Mouse (Mus musculus): ENCODE data around the gene Ubqln4.

The Ubqln4 gene

DNA sequence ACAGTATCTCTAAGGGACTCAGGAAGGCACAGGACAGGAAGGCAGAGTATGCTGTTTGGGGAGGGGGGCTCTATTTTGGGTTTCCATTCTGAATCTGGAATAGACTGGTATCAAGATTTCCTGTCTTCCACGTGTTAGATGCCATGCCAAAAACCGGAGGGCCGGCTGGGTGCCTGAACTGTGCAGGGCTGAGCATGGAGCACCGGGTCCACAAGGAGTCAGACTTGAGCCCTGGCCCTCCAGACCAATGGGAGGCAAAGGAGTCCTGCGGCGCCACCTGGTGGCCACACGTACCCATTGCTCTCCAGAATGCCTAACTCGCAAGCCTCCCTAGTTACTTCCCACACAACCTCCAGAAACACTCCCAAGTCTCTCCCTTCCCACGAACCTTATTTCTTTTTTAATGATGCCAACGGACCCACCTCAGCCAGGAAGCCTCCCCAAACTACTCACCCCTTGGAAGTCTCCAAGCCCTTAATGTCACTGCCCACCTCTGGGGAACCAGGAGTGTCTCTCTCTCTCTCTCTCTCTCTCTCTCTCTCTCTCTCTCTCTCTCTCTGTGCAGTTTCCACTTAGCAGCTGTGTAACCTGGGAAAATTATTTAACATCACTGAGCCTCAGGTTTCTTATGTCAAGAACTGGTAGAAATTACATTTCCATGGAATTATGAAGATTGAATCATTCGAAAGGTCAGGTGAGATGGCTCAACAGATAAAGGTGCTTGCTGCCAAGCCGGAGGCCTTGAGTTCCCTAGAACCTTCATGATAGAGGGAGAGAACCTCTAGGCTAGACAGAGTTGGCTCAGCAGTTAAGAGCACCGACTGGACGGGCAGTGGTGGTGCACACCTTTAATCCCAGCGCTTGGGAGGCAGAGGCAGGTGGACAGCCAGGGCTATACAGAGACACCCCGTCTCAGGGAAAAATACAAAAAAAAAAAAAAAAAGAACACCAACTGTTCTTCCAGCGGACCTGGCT, 27.1 kb upstream of the Ubqln4 start:
- DNase-seq: peak; percentile 62 to 63

GRCm38 (mm10) chr3:88527565-88527964, 26.0 kb upstream of the Ubqln4 start:
- DNase-seq: no peak

DNA sequence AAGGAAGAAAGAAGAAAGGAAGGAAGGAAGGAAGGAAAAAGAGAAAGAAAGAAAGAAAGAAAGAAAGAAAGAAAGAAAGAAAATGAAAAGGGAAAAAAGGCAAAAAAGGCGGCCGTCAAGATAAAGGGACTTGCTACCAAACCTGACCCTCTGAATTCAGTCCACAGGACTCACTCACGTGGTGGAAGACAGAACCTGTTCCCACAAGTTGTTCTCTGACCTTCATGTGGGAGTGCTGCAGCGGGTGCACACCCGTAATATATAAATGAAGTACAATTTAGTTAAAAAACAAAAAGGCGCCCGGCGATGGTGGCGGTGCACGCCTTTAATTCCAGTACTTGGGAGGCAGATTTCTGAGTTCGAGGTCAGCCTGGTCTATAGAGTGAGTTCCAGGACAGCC, 24.9 kb upstream of the Ubqln4 start:
- DNase-seq: no peak

GRCm38 (mm10) chr3:88529204-88530000, 24.2 kb upstream of the Ubqln4 start:
- no peak for DNase-seq

DNA sequence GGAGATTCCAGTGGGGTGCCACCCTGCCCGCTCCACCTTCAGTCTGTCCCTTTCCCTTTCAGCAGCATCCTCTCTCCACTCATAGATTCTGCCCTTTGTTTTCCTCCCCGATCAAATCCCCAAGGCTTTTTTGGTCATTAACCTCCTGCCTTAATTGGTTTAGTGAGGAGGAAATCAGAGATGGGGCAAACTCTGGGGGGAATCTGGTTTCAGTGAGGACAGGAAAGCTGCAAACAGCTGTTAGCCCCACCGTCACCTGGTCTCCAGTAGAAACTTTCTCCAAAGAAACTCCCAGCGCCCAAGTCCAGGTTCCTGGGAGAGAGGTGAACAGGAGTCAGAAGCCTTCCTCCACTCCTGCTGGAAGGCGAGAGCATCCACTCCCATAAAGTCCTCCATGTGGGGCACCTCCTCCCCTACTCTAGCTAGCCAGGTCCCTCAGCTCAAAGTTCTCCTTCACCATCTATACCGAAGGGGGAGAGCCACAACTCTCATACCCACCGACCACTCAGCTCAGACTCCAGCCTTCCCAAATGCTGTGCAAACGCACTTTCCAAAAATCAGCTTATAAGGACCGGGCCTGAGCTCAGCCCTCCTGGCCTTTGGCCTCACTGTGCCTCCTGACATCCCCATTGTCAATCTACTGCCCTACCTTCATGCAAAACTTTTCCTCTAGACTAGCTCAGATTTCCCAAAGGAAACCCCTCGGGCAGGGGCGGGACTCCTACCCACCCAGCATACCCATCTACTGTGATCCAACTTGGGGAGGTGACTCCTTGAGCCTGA, 23.3 kb upstream of the Ubqln4 start:
- DNase-seq: no peak

DNA sequence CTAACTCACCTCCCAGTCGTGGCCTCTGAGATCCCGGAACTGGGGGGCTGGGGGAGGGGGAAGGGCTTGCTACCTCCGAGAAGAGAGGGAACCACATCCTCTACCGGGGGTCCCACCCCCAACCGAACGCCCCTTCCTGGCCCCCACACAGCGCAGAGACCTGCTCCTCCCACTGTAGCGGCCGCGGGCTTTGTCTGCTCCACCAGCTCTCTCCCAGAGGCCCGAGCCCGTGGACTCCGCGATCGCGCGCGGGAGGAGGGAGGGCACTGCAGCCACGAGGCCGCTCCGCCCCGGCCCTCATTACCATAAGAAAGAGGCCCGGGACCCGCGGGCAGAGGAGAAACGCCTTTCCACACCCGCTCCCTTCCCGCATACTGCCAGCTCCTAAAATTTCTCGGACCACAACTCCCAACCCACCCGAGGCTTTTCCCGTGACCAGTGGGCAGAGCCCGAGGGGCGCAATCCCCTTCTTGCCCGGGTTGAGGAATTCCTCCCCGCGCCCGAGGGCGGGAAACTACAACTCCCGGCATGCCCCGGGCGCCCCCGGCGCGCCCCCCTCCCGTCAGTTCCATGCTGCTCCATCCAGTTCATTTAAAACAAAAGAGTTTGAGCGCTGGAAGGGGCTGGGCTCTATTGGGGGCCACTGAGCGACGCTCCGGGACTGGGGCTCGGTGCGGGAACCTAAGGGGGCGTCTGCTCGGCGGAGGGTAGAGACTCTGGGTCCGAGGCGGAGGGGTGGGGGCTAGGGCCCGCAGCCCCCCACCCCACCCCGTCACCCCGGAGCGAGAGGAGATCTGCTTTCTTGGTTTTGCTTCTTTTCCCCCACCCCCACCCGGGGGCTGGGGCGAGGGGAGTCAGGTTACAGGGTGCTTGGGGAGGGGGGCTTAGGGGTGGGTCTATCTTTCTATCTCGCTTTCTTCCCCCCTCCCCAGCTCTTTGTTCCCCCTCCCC, 21.9 kb upstream of the Ubqln4 start:
- DNase-seq: peak; percentile 94 to 95

DNA sequence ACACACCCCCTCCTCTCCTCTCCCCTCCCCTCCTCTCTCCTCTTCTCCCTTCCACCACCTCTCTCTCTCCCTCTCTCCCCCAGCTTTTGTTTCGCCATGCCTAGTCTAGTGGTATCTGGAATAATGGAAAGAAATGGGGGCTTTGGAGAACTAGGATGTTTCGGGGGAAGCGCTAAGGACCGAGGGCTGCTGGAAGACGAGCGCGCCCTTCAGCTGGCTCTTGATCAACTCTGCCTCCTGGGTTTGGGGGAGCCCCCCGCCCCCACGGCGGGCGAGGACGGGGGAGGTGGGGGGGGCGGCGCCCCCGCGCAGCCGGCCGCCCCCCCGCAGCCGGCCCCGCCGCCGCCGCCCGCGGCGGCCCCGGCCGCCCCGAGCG, 21.3 kb upstream of the Ubqln4 start, which contains the start of gene Mex3a:
Gene Mex3a (plus strand): TSS at position 97 of the 376 bp plus-strand sequence.
- no peak for DNase-seq

DNA sequence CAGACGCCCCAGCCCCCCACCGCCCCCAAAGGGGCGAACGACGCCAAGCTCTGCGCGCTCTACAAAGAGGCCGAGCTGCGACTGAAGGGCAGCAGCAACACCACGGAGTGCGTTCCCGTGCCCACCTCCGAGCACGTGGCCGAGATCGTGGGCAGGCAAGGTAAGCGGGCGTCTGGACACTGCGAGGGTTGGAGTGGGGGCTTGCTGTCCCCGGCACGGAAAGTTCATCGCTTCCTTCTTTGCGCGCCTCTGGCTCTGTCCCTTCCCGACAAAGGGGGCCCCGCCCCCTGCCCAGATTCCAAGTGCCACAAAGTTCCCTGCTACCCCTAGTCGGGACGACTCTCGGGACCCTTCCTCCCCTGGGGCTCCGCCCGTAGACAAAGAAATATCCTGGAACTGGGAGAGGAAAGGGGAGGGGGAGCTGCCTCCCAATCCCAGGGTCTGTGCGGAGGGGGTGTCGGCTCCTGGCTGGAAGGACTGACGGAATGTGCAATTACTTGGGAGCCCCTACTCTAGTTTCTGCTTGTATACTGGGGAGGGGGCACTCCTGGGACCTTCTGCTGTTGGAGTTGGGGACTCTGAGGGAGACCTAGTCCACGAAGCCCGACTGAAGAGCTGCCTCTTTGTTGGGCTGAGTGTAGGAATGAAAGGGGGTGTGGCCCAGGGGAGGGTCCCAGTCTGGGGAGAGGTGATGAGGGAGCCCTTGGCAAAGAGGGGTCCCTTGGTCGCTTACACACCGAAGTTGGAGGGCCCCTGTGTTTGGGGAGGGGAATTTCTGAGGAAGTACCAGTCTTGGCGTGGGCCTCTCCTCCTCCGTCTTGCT, 20.7 kb upstream of the Ubqln4 start:
- DNase-seq: peak in 1 of 2 experiments; percentile 50

- DNase-seq: no peak
These were observed 19.9 kb upstream of the Ubqln4 start for GRCm38 (mm10) chr3:88533706-88534105.

DNA sequence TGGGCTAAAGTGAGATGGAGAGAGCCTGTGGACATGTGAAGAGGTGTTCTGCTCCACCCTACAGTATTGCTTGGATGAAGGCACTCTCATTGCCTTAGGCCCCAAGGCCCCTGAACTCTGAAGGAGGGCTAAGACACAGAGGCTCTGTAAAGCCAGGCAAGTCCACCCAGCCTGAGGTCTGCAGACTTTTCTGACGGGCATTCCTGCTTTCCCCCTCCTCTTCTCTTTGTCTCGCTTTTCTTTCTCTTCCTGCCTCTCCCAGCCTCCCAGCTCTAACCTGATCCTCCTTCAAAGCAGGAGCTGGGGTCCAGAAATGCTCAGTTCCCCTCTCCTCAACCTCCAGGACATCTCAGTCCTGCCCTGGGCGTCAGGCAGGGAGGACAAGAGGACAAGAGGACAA, 18.6 kb upstream of the Ubqln4 start:
- DNase-seq: no peak

DNA sequence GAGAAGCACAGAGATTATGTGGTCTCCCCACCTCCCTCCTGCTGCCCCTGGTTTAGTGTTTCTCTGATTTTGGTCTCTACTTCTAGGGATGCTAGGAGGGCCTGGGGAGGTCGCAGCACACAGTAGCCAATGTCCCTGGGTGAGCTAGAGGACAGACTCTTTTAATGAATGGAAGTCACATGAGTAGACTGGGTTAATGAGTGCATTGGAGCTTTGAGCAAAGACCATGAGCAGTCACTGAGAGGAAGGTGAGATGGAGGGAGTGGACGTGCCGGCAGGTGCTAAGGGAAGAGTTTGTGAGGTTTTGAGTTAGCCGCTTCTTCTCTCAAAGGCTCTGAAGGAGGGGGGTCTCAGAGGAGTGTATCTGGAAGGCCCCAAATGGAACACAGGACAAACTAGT, 18.0 kb upstream of the Ubqln4 start:
- no peak for DNase-seq

DNA sequence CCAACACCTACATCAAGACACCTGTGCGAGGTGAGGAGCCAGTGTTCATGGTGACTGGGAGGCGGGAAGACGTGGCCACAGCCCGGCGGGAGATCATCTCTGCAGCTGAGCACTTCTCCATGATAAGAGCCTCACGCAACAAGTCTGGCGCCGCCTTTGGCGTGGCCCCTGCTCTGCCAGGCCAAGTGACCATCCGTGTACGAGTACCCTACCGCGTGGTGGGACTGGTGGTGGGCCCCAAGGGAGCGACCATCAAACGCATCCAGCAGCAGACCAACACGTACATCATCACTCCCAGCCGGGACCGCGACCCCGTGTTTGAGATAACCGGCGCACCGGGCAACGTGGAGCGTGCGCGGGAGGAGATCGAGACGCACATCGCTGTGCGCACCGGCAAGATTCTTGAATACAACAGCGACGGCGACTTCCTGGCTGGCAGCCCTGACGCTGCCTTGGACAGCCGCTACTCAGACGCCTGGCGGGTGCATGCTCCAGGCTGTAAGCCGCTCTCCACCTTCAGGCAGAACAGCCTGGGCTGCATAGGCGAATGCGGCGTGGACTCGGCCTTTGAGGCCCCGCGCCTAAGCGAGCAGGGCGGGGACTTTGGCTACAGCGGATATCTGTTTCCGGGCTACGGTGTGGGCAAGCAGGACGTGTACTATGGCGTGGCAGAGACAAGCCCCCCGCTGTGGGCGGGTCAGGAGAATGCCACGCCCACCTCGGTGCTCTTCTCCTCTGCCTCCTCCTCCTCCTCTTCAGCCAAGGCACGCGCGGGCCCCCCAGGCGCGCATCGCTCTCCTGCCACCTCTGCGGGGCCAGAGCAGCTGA, 17.2 kb upstream of the Ubqln4 start:
- DNase-seq: no peak

GRCm38 (mm10) chr3:88537146-88537545, 16.4 kb upstream of the Ubqln4 start:
- no peak for DNase-seq

DNA sequence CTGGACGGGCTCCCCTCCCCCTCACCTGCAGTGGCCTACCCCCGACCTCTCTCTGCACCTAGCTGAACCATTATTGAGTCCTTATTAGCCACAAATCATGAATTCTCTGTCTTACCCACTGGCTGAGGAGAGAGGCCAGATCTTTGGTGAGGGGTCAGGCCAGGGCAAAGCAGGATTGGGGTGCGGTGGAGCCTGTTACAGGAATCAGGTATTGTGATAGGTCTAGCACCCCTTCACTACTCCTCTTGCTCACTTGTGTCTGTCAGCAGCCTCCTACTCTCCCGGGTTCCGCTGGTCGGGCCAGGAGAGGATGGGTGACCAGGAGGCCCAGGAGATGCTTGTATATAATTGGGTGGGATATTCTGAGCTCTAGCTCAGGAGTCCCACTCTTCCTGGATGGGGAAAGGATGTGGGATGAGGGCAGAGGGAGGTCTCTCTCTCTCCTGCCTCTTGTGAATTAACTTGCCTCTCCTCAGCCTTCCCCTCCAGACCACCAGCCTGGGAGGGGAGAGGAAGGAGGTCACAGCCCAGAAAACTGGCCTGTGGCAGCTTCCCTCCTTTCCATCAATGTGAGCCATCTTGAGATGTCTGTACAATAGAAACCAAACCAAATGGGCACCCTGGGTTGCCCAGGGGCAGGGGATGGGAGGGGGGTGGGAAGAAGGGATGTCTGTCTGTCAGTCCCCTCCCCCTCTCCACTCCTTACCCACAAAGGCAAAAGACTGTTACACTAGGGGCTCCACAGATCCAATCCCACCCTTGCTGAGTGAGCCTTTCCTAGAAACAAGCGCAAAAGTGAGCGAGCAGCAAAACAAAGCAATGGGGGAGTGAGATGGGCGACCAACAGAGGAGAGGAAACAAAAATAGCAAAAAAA, 15.1 kb upstream of the Ubqln4 start:
- DNase-seq: no peak

- no peak for DNase-seq
These were observed 14.2 kb upstream of the Ubqln4 start for GRCm38 (mm10) chr3:88539397-88539796.

DNA sequence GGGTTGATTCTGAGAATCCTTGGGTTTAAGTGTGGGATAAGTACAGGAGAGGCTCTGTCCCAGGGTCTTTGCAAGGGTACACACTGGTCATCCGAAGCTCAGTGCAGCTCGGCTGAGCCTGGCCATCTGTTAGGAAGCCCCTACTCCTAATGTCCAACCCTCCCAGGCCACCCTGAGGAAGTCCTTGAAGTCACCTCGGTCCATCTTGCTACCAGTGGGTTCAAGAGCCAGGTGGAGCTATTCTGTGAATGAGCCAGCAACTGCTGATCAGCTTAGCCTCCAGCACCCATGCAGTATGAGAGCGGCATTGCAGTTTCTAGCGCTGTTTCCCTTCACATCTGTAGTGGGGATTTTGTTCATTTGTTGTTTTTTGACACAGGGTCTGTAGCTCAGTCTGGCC, 13.5 kb upstream of the Ubqln4 start:
- no peak for DNase-seq

GRCm38 (mm10) chr3:88541622-88542401, 11.7 kb upstream of the Ubqln4 start:
- DNase-seq: no peak

DNA sequence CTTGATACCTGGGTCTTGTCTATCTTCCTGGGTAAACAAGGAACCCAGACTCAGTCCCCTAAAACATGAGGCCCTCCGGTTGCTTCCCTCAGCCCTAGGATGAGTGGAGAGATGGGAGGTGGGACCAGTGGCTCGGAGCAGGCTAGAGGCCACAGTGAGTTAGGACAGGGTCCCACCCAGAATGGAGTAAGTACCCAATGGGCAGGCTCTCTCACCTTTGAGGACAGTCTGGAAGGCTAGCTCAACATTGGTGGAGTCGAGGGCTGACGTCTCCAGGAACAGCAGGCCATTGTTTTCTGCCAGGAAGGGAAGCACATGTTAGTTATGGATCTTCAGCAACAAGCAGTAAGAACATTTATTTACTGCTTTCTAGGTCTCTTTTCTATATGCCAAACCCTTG, 11.1 kb upstream of the Ubqln4 start:
- DNase-seq: no peak

Measured in thymus, adult 18-20 months (tissue).